Mouse (Mus musculus): ENCODE measurements around the gene Yaf2. TPM values are rescaled to one million over a fixed set of nuclear protein-coding genes. Genes with fewer than 3 reads are reported as not detected.
"Not testable (repeated sequence)": the region's sequence is repeated elsewhere in the genome, so short reads cannot be mapped to it uniquely, and the experiment has no call there.

Yaf2 gene
- polyA plus RNA-seq, 1 experiment: 36.4 TPM

DNA sequence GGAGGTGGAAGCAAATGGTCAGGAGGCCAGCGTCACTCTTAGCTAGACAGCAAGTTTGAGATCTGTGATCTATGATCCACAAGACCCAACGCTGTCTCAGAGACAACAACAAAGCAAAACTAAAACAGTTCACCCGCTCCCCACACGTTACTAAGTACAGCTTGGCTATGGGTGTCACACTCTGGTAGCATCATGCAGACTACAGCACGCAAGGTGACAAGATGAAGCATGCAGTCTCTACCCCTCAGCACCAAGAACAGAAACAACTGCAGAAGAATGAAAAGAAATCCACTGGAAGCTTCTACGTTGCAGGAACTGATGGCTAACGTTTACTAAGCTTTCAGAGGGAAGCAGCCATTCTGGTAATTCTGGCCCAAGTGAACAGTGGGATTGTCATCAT is 73.2 kb downstream of the Yaf2 start:
- Histone ChIP-seq H3K4me3 (ENCODE audit: insufficient read depth, low read length) (no peak overlapping the region), H3K4me1 (ENCODE audit: control insufficient read depth, insufficient read depth, low read length) (no peaks in the 10 kb centered on the region; the same call in 1 of the 2 replicates), H3K27ac (ENCODE audit: insufficient read depth, low read length) (no peak overlapping the region)
- TF ChIP-seq CTCF (IDR thresholded peaks at IDR 0.05; ENCODE audit: borderline replicate concordance, insufficient read depth, low read length) (no peak), POLR2A (IDR thresholded peaks at IDR 0.05; ENCODE audit: low read depth, low read length) (no peak)

DNA sequence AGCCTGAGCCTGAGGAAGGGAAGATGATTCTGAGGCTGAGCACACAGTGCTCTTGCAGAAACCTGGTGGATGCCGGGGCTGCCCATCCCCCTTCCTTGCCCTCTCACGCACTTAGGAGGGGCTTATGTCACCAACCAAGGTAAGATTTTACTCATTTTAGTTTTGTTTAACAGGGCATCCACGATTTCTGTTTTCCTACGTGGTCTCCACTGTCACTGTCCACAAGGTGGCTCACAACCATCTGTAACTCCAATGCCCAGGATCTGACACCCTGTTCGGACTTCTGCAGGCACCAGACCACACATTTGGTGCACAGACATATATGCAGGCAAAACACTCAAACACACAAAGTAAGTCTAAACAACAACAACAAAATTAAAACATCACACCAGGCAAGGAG is 73.9 kb downstream of the Yaf2 start:
- H3K27ac ChIP-seq (ENCODE audit: insufficient read depth, low read length): no peak overlapping the region
- H3K4me1 ChIP-seq (ENCODE audit: control insufficient read depth, insufficient read depth, low read length): no peaks in the 10 kb centered on the region; the same call in 1 of the 2 replicates
- no peak overlapping the region for H3K4me3 ChIP-seq (ENCODE audit: insufficient read depth, low read length)
- TF ChIP-seq POLR2A (IDR thresholded peaks at IDR 0.05; ENCODE audit: low read depth, low read length): no peak
- no peak; the same call in 1 of the 2 replicates for TF ChIP-seq CTCF (IDR thresholded peaks at IDR 0.05; ENCODE audit: borderline replicate concordance, insufficient read depth, low read length)

DNA sequence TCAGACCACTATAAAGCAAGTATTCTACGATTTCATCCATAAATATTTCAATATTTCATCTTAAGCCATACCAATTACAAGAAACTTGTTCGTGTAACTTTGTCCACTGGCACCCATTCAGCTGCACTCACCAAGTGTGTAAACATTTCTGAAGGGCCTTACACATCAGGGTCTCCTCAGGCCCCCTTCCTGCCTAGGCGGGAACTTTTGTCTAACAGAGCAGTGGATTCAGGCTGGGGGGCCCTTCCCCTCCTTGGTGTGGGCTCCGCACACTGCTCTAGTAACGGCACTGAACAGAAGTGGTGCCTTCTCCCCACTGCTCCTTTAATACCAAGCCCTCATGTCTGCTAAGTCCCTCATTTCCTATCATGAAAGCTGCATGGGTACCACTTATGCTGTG is 74.5 kb downstream of the Yaf2 start:
- H3K4me1 ChIP-seq (ENCODE audit: control insufficient read depth, insufficient read depth, low read length): no peaks in the 10 kb centered on the region; the same call in 1 of the 2 replicates
- H3K4me3 ChIP-seq (ENCODE audit: insufficient read depth, low read length): no peak overlapping the region
- H3K27ac ChIP-seq (ENCODE audit: insufficient read depth, low read length): no peak overlapping the region
- TF ChIP-seq CTCF (IDR thresholded peaks at IDR 0.05; ENCODE audit: borderline replicate concordance, insufficient read depth, low read length) (no peak), POLR2A (IDR thresholded peaks at IDR 0.05; ENCODE audit: low read depth, low read length) (no peak)

DNA sequence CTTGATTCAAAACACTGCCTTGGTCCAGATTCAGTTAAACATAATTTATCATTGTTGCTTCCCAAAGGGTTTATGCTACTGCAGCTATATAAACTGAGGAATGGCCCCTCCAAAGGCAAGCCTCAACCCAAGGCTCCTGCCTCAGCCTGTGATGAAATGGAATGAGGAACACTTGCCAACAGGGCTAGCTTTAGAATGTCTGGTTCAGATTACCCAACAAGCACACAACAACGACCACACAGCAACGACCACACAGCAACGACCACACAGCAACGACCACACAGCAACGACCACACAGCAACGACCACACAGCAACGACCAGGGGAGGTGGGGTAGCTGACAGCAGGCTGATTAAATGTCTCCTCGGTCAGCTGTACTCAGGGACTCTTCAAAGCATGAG is 76.8 kb downstream of the Yaf2 start:
- H3K4me1 ChIP-seq (ENCODE audit: control insufficient read depth, insufficient read depth, low read length): no peaks in the 10 kb centered on the region
- H3K4me3 ChIP-seq (ENCODE audit: insufficient read depth, low read length): no peak overlapping the region
- TF ChIP-seq CTCF (IDR thresholded peaks at IDR 0.05; ENCODE audit: borderline replicate concordance, insufficient read depth, low read length) (no peak), POLR2A (IDR thresholded peaks at IDR 0.05; ENCODE audit: low read depth, low read length) (no peak)
- no peak overlapping the region for H3K27ac ChIP-seq (ENCODE audit: insufficient read depth, low read length)

DNA sequence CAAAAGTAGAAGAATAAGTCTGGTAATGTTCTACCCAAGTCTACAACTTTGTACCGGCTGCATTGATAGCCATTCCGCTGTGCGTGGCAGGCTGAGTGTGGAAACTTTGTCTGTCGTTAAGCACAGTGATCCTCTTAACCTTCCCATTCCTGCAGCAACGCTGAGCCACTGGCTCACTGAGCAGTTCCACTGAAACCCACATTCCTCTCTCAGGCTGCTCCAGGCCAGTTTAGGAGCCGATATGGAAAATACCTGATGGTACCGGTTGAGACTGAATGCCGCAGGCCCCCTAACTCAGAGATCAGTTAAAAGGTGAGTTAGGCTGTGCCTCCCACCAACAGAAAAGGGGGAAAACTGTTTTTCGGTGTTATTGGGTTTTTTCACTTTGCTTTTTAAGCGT is 81.4 kb downstream of the Yaf2 start:
- Histone ChIP-seq H3K27ac (ENCODE audit: insufficient read depth, low read length) (no peak overlapping the region), H3K4me1 (ENCODE audit: control insufficient read depth, insufficient read depth, low read length) (no peaks in the 10 kb centered on the region), H3K4me3 (ENCODE audit: insufficient read depth, low read length) (no peak overlapping the region)
- no peak for TF ChIP-seq POLR2A (IDR thresholded peaks at IDR 0.05; ENCODE audit: low read depth, low read length)
- TF ChIP-seq CTCF (IDR thresholded peaks at IDR 0.05; ENCODE audit: borderline replicate concordance, insufficient read depth, low read length): no peak

DNA sequence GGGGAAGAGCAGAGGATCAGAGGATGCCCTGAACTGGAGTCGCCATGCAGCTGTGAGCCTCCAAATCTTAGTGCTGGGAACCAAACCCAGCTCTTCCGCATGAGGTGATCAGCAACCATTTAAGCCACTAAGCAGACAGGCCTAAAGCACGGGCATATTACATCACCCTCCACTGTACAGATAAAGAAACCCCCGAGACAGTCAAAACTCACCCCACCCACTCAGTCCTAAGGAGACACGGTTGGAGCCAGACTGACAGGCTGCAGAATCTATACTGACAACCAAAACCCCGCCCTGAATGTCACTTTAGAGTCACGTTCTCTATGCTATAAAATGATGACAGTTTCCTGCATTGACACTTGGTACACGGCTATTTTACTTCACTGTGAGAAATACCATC is 83.6 kb downstream of the Yaf2 start:
- Histone ChIP-seq H3K4me1 (ENCODE audit: control insufficient read depth, insufficient read depth, low read length) (no peaks in the 10 kb centered on the region), H3K4me3 (ENCODE audit: insufficient read depth, low read length) (no peak overlapping the region), H3K27ac (ENCODE audit: insufficient read depth, low read length) (no peak overlapping the region)
- TF ChIP-seq POLR2A (IDR thresholded peaks at IDR 0.05; ENCODE audit: low read depth, low read length) (no peak), CTCF (IDR thresholded peaks at IDR 0.05; ENCODE audit: borderline replicate concordance, insufficient read depth, low read length) (no peak)

- Histone ChIP-seq H3K4me3 (ENCODE audit: insufficient read depth, low read length) (no peak overlapping the region), H3K27ac (ENCODE audit: insufficient read depth, low read length) (no peak overlapping the region), H3K4me1 (ENCODE audit: control insufficient read depth, insufficient read depth, low read length) (no peaks in the 10 kb centered on the region)
- no peak for TF ChIP-seq POLR2A (IDR thresholded peaks at IDR 0.05; ENCODE audit: low read depth, low read length)
- TF ChIP-seq CTCF (IDR thresholded peaks at IDR 0.05; ENCODE audit: borderline replicate concordance, insufficient read depth, low read length): no peak
These were observed 84.3 kb downstream of the Yaf2 start for GRCm38 (mm10) chr15:93252396-93252795.

DNA sequence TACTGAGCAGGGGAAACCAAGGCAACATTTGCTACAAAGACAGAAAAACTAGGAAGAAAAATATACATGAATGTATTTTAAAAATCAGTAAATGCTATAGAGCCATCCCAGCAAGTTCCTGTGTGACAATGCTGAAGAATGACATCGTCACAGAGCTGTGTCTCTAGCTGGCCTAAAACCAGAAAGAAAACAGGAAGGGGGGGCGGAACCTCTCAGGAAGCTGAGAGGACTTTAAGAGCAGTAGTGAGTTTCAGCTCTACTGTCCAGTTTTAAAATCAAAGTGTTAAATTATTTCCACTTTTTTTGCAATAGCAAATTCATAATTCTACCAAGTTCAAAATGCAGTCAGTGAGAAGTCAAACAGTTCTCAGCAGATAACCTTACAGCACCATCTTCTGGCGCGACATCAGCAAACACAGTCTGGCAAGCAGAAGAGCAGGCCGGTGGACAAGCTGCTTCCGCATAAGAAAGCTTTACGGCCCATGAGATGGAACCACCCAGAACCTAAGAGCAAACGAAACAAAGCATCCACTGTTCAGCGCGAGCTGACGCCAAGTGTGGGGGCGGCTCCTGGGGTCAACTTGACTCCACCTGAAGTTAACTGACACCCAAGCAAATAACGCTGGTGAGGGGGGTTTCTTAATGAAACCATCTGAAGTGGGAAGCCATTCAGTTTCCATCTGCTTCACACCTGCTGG is 85.0 kb downstream of the Yaf2 start:
- no peak for TF ChIP-seq CTCF (IDR thresholded peaks at IDR 0.05; ENCODE audit: borderline replicate concordance, insufficient read depth, low read length)
- TF ChIP-seq POLR2A (IDR thresholded peaks at IDR 0.05; ENCODE audit: low read depth, low read length): no peak
- no peak overlapping the region for H3K4me3 ChIP-seq (ENCODE audit: insufficient read depth, low read length)
- no peaks in the 10 kb centered on the region for H3K4me1 ChIP-seq (ENCODE audit: control insufficient read depth, insufficient read depth, low read length)
- H3K27ac ChIP-seq (ENCODE audit: insufficient read depth, low read length): no peak overlapping the region

GRCm38 (mm10) chr15:93243202-93243601 is 93.5 kb downstream of the Yaf2 start:
- H3K4me3 ChIP-seq (ENCODE audit: insufficient read depth, low read length): no peak overlapping the region
- no peak overlapping the region for H3K27ac ChIP-seq (ENCODE audit: insufficient read depth, low read length)
- H3K4me1 ChIP-seq (ENCODE audit: control insufficient read depth, insufficient read depth, low read length): no peaks in the 10 kb centered on the region
- TF ChIP-seq POLR2A (IDR thresholded peaks at IDR 0.05; ENCODE audit: low read depth, low read length): no peak
- TF ChIP-seq CTCF (IDR thresholded peaks at IDR 0.05; ENCODE audit: borderline replicate concordance, insufficient read depth, low read length): no peak

GRCm38 (mm10) chr15:93236456-93236855 is 100.3 kb downstream of the Yaf2 start:
- not testable (repeated sequence) for H3K27ac ChIP-seq (ENCODE audit: insufficient read depth, low read length); H3K4me1 ChIP-seq (ENCODE audit: control insufficient read depth, insufficient read depth, low read length); H3K4me3 ChIP-seq (ENCODE audit: insufficient read depth, low read length)

Other genes starting within 250 kb of the Yaf2 start
- 19.2 and 22.0 TPM in 2 replicates for gene Gxylt1, start 61.8 kb downstream of the Yaf2 start, polyA plus RNA-seq (2011; ENCODE audit: insufficient read length, low read depth, missing spikeins)
- 85.3 and 92.3 TPM in 2 replicates for gene Zcrb1, start 61.4 kb upstream of the Yaf2 start, polyA plus RNA-seq (2011; ENCODE audit: insufficient read length, low read depth, missing spikeins)
- gene Pphln1, start 61.4 kb upstream of the Yaf2 start, polyA plus RNA-seq (2011; ENCODE audit: insufficient read length, low read depth, missing spikeins): 40.2 and 51.5 TPM in 2 replicates

Data from embryonic fibroblast, embryonic 13.5 days (primary cell).